Mouse (Mus musculus) kidney, adult 2 months (tissue): ENCODE measurements around the gene Htr3a.

ENCODE experiments used
- CTCF ChIP-seq: fragments of 200-500 bp; conservative IDR thresholded peaks from 2 replicates; pipeline ENCODE4 v1.5.1; 2011; ENCODE audit warnings: low read depth, mild to moderate bottlenecking, control low read depth, low read length, moderate library complexity, mixed read lengths; ENCODE audit not compliant: insufficient read depth, insufficient read length
- POLR2A ChIP-seq: fragments of 200-500 bp; IDR thresholded peaks from one replicate; pipeline ENCODE4 v1.6.1; 2011; ENCODE audit warnings: low read depth, low read length, control low read depth

DNA sequence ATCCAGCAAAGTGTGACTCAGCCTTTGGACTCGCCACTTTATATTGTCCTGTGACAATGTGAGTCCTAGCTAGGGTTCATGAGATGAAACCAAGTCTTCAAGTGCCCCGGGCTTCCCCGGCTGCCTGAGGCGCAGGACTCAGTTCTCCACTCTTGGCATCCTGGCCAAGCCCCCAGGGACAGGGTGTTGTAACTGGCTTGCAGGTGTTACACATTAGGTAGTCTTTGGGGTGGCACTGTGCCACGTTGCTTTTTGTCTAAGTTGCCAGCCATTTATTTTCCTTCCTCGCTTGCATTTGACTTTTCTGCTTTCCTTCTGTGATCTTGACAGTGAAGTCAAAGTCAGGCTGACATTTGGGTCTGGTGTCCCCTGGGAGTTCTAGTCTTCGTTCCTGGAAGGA lies 53.0 kb downstream of the Htr3a start:
- no peak for TF ChIP-seq CTCF
- TF ChIP-seq POLR2A: no peak
